Mouse (Mus musculus): ENCODE data around the gene Sirt4. TPM values are rescaled to one million over a fixed set of nuclear protein-coding genes. Genes with fewer than 3 reads are reported as not detected.

Sirt4 gene
- polyA plus RNA-seq, 1 experiment from 2014 or later, result 17.2 TPM

- no peak overlapping the region for H3K4me3 ChIP-seq (ENCODE audit: low read depth, low read length)
- no peaks in the 10 kb centered on the region for H3K27me3 ChIP-seq (ENCODE audit: control insufficient read depth, insufficient read depth, low read length)
- WGBS, result 84% methylated on average over 9 of the region's 9 CpGs
- H3K27ac ChIP-seq (replicated peaks; ENCODE audit: low read depth, low read length), result peak overlapping the region; percentile 20; the same call in 1 of the 2 replicates
- no peaks in the 10 kb centered on the region for H3K9me3 ChIP-seq (replicated peaks; ENCODE audit: control insufficient read depth, low read length)
- peak overlapping the region; percentile 32; the same call in 1 of the 2 replicates for H3K9ac ChIP-seq (replicated peaks; ENCODE audit: low read length)
- no peak overlapping the region for H3K4me2 ChIP-seq (ENCODE audit: low read depth, low read length)
- ATAC-seq (replicated peaks; ENCODE audit: insufficient number of reproducible peaks, low FRiP score, low TSS enrichment, low read depth) (no peak), DNase-seq (ENCODE audit: low spot score) (no peak)
- H3K36me3 ChIP-seq (replicated peaks; ENCODE audit: control insufficient read depth, insufficient read depth, low read depth, low read length), result no peaks in the 10 kb centered on the region
- peaks cover 31% of the 10 kb centered on the region for H3K4me1 ChIP-seq (ENCODE audit: control insufficient read depth, insufficient read depth, low read length)
These were observed 41.4 kb upstream of the Sirt4 start for GRCm38 (mm10) chr5:115525943-115526342.

DNA sequence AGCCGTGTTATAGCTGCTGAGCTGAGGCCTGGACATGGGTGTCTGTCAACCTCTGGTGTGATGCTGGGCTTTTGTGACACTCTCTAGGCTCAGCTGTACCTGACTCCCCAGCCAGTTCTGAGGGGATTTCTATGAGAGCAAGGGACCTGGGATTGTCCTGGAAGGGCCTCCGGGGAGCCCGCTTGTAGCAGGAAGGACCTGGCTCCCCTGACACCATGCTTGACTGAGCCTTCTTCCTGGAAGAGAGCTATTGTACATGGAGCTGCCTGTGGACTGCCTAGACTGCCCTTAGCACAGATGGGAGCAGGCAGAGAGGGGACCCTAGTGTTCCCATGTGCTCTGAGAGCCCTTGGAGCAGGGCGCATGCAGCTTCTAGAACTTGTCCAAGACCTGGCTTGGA is 40.9 kb upstream of the Sirt4 start:
- no peak overlapping the region for H3K4me3 ChIP-seq (ENCODE audit: low read depth, low read length)
- whole genome bisulfite sequencing, result 89% methylated on average over 4 of the region's 4 CpGs
- H3K36me3 ChIP-seq (replicated peaks; ENCODE audit: control insufficient read depth, insufficient read depth, low read depth, low read length), result no peaks in the 10 kb centered on the region
- H3K4me1 ChIP-seq (ENCODE audit: control insufficient read depth, insufficient read depth, low read length), result peaks cover 31% of the 10 kb centered on the region
- no peak for ATAC-seq (replicated peaks; ENCODE audit: insufficient number of reproducible peaks, low FRiP score, low TSS enrichment, low read depth)
- peak overlapping the region; percentile 20; the same call in 1 of the 2 replicates for H3K27ac ChIP-seq (replicated peaks; ENCODE audit: low read depth, low read length)
- H3K4me2 ChIP-seq (ENCODE audit: low read depth, low read length), result no peak overlapping the region
- H3K9me3 ChIP-seq (replicated peaks; ENCODE audit: control insufficient read depth, low read length), result no peaks in the 10 kb centered on the region
- H3K9ac ChIP-seq (replicated peaks; ENCODE audit: low read length), result no peak overlapping the region
- no peaks in the 10 kb centered on the region for H3K27me3 ChIP-seq (ENCODE audit: control insufficient read depth, insufficient read depth, low read length)
- no peak for DNase-seq (ENCODE audit: low spot score)

GRCm38 (mm10) chr5:115524471-115524870 is 39.9 kb upstream of the Sirt4 start:
- Histone ChIP-seq H3K4me3 (ENCODE audit: low read depth, low read length) (no peak overlapping the region), H3K27me3 (ENCODE audit: control insufficient read depth, insufficient read depth, low read length) (no peaks in the 10 kb centered on the region), H3K9me3 (replicated peaks; ENCODE audit: control insufficient read depth, low read length) (no peaks in the 10 kb centered on the region), H3K4me1 (ENCODE audit: control insufficient read depth, insufficient read depth, low read length) (peaks cover 24% of the 10 kb centered on the region), H3K36me3 (replicated peaks; ENCODE audit: control insufficient read depth, insufficient read depth, low read depth, low read length) (no peaks in the 10 kb centered on the region), H3K9ac (replicated peaks; ENCODE audit: low read length) (peak overlapping the region; percentile 29), H3K4me2 (ENCODE audit: low read depth, low read length) (no peak overlapping the region), H3K27ac (replicated peaks; ENCODE audit: low read depth, low read length) (peak overlapping the region; percentile 39)
- ATAC-seq (replicated peaks; ENCODE audit: insufficient number of reproducible peaks, low FRiP score, low TSS enrichment, low read depth) (0 out of 2 replicates have a peak, but pooled peaks have one; percentile 7), DNase-seq (ENCODE audit: low spot score) (no peak)
- 31% methylated on average over 12 of the region's 12 CpGs for WGBS

- H3K9me3 ChIP-seq (replicated peaks; ENCODE audit: control insufficient read depth, low read length), result no peaks in the 10 kb centered on the region
- H3K27me3 ChIP-seq (ENCODE audit: control insufficient read depth, insufficient read depth, low read length), result no peaks in the 10 kb centered on the region
- H3K36me3 ChIP-seq (replicated peaks; ENCODE audit: control insufficient read depth, insufficient read depth, low read depth, low read length), result no peaks in the 10 kb centered on the region
- ATAC-seq (replicated peaks; ENCODE audit: insufficient number of reproducible peaks, low FRiP score, low TSS enrichment, low read depth) (peak; percentile 64), DNase-seq (ENCODE audit: low spot score) (peak; percentile 75)
- 4% methylated on average over 15 of the region's 15 CpGs for WGBS
- no peak overlapping the region for H3K4me3 ChIP-seq (ENCODE audit: low read depth, low read length)
- peak overlapping the region; percentile 29 for H3K9ac ChIP-seq (replicated peaks; ENCODE audit: low read length)
- H3K4me1 ChIP-seq (ENCODE audit: control insufficient read depth, insufficient read depth, low read length), result peaks cover 20% of the 10 kb centered on the region
- H3K4me2 ChIP-seq (ENCODE audit: low read depth, low read length), result peak overlapping the region; percentile 27
- H3K27ac ChIP-seq (replicated peaks; ENCODE audit: low read depth, low read length), result peak overlapping the region; percentile 39
These were observed 39.4 kb upstream of the Sirt4 start for GRCm38 (mm10) chr5:115523971-115524370.

DNA sequence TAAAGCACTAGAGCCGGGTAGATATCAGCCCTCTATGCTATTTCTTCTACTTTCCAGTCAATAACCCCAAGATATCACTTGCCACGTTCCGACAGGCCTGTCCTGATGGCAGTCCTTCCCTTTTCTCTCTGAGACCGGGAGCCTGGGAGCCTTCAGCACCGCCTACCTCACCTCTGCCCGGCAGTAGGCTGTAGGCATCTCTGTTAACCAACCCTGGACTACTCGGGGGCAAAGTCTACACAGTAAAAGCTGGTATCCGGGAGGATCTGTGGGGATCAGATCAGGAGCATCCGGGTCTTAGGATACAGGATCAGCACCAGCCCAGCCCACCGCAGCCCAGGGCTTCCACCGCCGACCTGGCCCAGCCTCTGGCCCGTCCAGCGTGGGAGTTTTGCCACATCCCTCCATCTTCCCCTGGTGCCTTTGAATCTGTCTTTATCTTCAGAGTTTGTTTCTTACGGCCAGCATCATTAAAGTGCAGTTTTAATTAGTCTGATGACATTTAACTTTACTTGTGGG is 38.5 kb upstream of the Sirt4 start:
- Histone ChIP-seq H3K27me3 (ENCODE audit: control insufficient read depth, insufficient read depth, low read length) (no peaks in the 10 kb centered on the region), H3K4me1 (ENCODE audit: control insufficient read depth, insufficient read depth, low read length) (peaks cover 20% of the 10 kb centered on the region), H3K4me2 (ENCODE audit: low read depth, low read length) (no peak overlapping the region), H3K9me3 (replicated peaks; ENCODE audit: control insufficient read depth, low read length) (no peaks in the 10 kb centered on the region), H3K27ac (replicated peaks; ENCODE audit: low read depth, low read length) (peak overlapping the region; percentile 75), H3K9ac (replicated peaks; ENCODE audit: low read length) (no peak overlapping the region), H3K4me3 (ENCODE audit: low read depth, low read length) (no peak overlapping the region), H3K36me3 (replicated peaks; ENCODE audit: control insufficient read depth, insufficient read depth, low read depth, low read length) (no peaks in the 10 kb centered on the region)
- whole genome bisulfite sequencing, result 68% methylated on average over 15 of the region's 15 CpGs
- DNase-seq (ENCODE audit: low spot score) (no peak), ATAC-seq (replicated peaks; ENCODE audit: insufficient number of reproducible peaks, low FRiP score, low TSS enrichment, low read depth) (no peak)

DNA sequence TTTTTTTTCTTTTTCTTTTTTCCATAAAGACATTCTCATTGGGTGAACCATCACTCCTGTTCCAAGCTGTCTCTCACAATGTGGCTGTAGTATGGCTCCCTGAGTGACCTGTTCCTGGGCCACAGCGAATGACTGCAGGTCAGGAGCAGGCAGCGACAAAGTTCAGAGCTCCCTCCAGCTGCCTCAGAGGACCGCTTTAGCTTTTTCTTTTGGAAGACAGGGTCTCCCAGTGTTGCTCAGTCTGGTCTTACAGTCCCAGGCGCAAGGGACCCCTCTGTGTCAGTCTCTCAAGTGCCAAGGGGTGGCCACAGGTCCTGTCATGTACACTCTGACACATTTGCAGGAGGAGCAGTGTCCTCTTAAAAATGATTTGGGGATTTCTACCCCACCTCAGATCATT is 38.0 kb upstream of the Sirt4 start:
- DNase-seq (ENCODE audit: low spot score) (no peak), ATAC-seq (replicated peaks; ENCODE audit: insufficient number of reproducible peaks, low FRiP score, low TSS enrichment, low read depth) (no peak)
- no peak overlapping the region for H3K4me3 ChIP-seq (ENCODE audit: low read depth, low read length)
- H3K9ac ChIP-seq (replicated peaks; ENCODE audit: low read length), result no peak overlapping the region
- 47% methylated on average over 4 of the region's 4 CpGs for WGBS
- no peaks in the 10 kb centered on the region for H3K9me3 ChIP-seq (replicated peaks; ENCODE audit: control insufficient read depth, low read length)
- no peaks in the 10 kb centered on the region for H3K36me3 ChIP-seq (replicated peaks; ENCODE audit: control insufficient read depth, insufficient read depth, low read depth, low read length)
- no peaks in the 10 kb centered on the region for H3K27me3 ChIP-seq (ENCODE audit: control insufficient read depth, insufficient read depth, low read length)
- H3K4me2 ChIP-seq (ENCODE audit: low read depth, low read length), result no peak overlapping the region
- peaks cover 20% of the 10 kb centered on the region for H3K4me1 ChIP-seq (ENCODE audit: control insufficient read depth, insufficient read depth, low read length)
- peak overlapping the region; percentile 75 for H3K27ac ChIP-seq (replicated peaks; ENCODE audit: low read depth, low read length)

DNA sequence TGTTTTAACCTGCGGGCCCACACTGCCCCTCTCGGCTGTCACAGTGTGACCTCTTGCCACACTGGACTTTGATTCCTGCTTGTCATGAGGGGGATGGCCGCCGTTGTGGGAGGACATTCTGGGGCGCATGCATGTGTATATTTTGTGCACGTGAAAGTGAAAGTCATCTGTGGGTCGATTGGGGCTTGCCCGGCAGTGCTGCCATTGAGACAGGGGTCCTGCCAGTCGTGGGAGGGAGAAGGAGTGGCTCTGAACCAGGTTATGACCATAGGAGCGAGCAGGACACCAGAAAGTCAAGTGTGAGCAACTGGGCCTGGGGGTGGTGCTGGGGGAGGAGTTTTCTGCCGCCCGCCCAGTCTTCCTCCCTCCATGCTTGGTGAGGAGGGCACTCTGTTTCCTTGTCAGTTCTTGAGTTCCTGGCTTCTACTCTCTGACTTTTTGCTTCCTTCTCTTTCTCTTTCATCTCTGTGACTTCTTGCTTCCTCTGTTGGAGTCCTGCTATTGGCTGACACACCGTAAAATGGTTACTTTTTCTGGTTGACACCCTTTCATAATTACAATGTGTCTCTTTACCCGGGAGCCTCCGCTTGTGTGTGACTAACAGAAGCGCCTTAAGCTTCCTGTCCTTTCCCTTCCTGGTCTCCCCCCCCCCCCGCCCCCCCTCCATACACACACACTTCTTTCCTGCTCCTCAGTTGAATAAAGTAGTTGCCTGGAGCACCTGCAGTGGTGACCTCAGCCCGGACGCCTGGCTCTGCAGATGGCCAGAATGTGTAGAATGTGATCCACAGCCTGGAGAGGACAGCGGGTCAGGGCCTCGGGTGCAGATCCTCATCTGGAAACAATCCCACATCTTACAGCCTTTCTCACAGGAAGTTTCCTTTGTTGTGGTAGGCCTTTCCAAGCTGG is 37.3 kb upstream of the Sirt4 start:
- 45% methylated on average over 20 of the region's 21 CpGs for WGBS
- DNase-seq (ENCODE audit: low spot score), result peak; percentile 77

GRCm38 (mm10) chr5:115520325-115520869 is 35.9 kb upstream of the Sirt4 start:
- Histone ChIP-seq H3K9me3 (replicated peaks; ENCODE audit: control insufficient read depth, low read length) (no peaks in the 10 kb centered on the region), H3K4me2 (ENCODE audit: low read depth, low read length) (peak overlapping the region; percentile 4; the same call in 1 of the 2 replicates), H3K4me3 (ENCODE audit: low read depth, low read length) (no peak overlapping the region), H3K36me3 (replicated peaks; ENCODE audit: control insufficient read depth, insufficient read depth, low read depth, low read length) (no peaks in the 10 kb centered on the region), H3K4me1 (ENCODE audit: control insufficient read depth, insufficient read depth, low read length) (peaks cover 20% of the 10 kb centered on the region), H3K9ac (replicated peaks; ENCODE audit: low read length) (no peak overlapping the region; the same call in 1 of the 2 replicates), H3K27ac (replicated peaks; ENCODE audit: low read depth, low read length) (peak overlapping the region; percentile 52; the same call in 1 of the 2 replicates), H3K27me3 (ENCODE audit: control insufficient read depth, insufficient read depth, low read length) (no peaks in the 10 kb centered on the region)
- no peak for ATAC-seq (replicated peaks; ENCODE audit: insufficient number of reproducible peaks, low FRiP score, low TSS enrichment, low read depth)
- WGBS, result 40% methylated on average over 21 of the region's 21 CpGs
- no peak for DNase-seq (ENCODE audit: low spot score)

More for the DNA sequence above, 37.3 kb upstream of the Sirt4 start:
- peak overlapping the region; percentile 7; the same call in 1 of the 2 replicates for H3K4me2 ChIP-seq (ENCODE audit: low read depth, low read length)
- H3K4me1 ChIP-seq (ENCODE audit: control insufficient read depth, insufficient read depth, low read length), result peaks cover 20% of the 10 kb centered on the region
- no peaks in the 10 kb centered on the region for H3K27me3 ChIP-seq (ENCODE audit: control insufficient read depth, insufficient read depth, low read length)
- H3K9me3 ChIP-seq (replicated peaks; ENCODE audit: control insufficient read depth, low read length), result no peaks in the 10 kb centered on the region
- no peak overlapping the region for H3K9ac ChIP-seq (replicated peaks; ENCODE audit: low read length)
- no peak overlapping the region for H3K4me3 ChIP-seq (ENCODE audit: low read depth, low read length)
- no peak for ATAC-seq (replicated peaks; ENCODE audit: insufficient number of reproducible peaks, low FRiP score, low TSS enrichment, low read depth)
- H3K27ac ChIP-seq (replicated peaks; ENCODE audit: low read depth, low read length), result peak overlapping the region; percentile 54
- no peaks in the 10 kb centered on the region for H3K36me3 ChIP-seq (replicated peaks; ENCODE audit: control insufficient read depth, insufficient read depth, low read depth, low read length)
